Mouse (Mus musculus): Measurements from ENCODE around the gene Garnl3. TPM values are rescaled to one million over a fixed set of nuclear protein-coding genes. Genes with fewer than 3 reads are reported as not detected.

Garnl3 gene
- 10.3 and 11.1 TPM in 2 replicates for polyA plus RNA-seq (2016; fragmentation: Nextera tagmentation; extraction: Ambion mirVana)

DNA sequence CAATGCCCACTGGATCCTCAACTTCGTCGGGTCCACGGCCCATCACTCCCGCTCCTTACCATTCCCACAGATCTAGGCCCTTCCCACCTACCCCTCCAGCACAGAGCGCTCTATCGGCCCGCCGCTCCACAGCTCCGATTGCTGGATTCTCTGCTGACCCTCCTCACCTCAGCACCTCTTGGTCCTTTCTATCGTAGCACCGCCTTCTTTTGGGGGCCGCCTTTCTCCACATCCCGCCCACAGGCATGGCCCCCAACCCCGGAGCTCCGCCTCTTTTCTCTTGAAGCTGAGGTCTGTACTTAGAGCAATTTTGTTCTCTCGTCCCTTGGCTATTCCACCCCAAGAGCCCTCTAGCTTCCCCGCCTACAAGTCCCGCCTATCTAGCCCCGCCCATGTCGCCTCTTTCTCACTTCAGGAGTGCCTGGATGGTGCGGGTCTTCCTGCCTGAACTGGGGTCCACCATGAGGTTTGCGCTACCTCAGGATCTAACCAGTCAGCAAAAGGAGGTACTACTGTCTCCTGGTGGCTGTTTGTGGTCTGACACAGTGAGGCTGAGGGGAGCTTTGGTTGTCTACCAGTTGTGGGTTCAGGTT, at the start of gene Garnl3:
Gene Garnl3, minus strand, starts transcription at position 155 of the 593 bp plus-strand sequence.
- H3K4me1 ChIP-seq, result peaks cover 31% of the 10 kb centered on the region
- DNase-seq (ENCODE audit: low spot score), result peak; percentile 60
- H3K27me3 ChIP-seq (ENCODE audit: low read depth, poor library complexity, severe bottlenecking), result peaks cover 46% of the 10 kb centered on the region
- H3K36me3 ChIP-seq, result no peaks in the 10 kb centered on the region
- H3K9me3 ChIP-seq (replicated peaks), result no peaks in the 10 kb centered on the region
- under 1% methylated on average over 22 of the region's 22 CpGs for WGBS
- H3K27ac ChIP-seq (replicated peaks), result peak within 1 kb of the TSS; percentile 85
- H3K4me3 ChIP-seq, result peak within 1 kb of the TSS; percentile 81

- Histone ChIP-seq H3K4me1 (peaks cover 42% of the 10 kb centered on the region), H3K27ac (replicated peaks) (no peak overlapping the region), H3K27me3 (ENCODE audit: low read depth, poor library complexity, severe bottlenecking) (no peaks in the 10 kb centered on the region), H3K36me3 (no peaks in the 10 kb centered on the region), H3K4me3 (no peak overlapping the region), H3K9me3 (replicated peaks) (no peaks in the 10 kb centered on the region)
- WGBS, result 72% methylated on average over 16 of the region's 16 CpGs
- DNase-seq (ENCODE audit: low spot score), result no peak
Observed at GRCm38 (mm10) chr2:33179930-33180630, 48.6 kb upstream of the Garnl3 start.

DNA sequence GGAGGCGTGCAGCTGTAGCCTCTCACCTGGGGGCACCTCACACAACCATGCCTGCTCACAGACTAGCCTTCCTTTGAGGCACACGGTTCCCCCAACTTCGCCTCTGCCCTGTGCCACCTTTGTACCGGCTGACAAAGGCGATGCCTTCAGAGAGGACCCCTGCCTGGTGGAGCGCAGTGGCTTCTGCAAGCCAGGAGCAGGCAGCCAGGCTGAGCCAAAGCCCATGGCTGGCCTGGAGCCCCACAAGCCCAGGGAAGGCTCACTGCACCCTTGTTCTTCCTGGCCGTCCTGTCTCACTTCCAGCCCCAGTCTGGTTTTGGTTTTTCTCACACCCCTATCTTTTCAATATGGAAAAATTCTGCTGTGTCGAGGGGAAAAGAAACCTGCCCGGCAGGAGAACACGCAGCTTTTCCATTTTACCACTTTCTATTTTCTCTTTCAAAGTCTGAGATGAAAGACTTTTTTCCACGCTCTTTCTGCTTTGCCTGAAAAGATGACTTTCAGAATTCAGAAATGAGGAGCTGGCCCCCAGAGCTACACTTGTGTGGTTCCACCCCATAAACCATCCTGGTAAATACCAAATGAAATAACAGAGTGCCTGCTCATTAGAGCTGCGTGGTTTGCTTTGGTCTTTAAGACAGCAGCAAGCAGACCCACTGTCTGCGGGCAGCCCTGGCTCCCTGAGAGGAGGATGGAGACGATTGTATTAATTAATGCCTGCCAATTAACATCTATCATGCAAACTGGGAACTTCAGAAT, 47.9 kb upstream of the Garnl3 start:
- no peaks in the 10 kb centered on the region for H3K36me3 ChIP-seq
- no peaks in the 10 kb centered on the region for H3K27me3 ChIP-seq (ENCODE audit: low read depth, poor library complexity, severe bottlenecking)
- no peak overlapping the region for H3K4me3 ChIP-seq
- H3K27ac ChIP-seq (replicated peaks), result peak overlapping the region; percentile 67
- WGBS, result 70% methylated on average over 14 of the region's 14 CpGs
- DNase-seq (ENCODE audit: low spot score), result no peak
- peaks cover 42% of the 10 kb centered on the region for H3K4me1 ChIP-seq
- H3K9me3 ChIP-seq (replicated peaks), result no peaks in the 10 kb centered on the region

DNA sequence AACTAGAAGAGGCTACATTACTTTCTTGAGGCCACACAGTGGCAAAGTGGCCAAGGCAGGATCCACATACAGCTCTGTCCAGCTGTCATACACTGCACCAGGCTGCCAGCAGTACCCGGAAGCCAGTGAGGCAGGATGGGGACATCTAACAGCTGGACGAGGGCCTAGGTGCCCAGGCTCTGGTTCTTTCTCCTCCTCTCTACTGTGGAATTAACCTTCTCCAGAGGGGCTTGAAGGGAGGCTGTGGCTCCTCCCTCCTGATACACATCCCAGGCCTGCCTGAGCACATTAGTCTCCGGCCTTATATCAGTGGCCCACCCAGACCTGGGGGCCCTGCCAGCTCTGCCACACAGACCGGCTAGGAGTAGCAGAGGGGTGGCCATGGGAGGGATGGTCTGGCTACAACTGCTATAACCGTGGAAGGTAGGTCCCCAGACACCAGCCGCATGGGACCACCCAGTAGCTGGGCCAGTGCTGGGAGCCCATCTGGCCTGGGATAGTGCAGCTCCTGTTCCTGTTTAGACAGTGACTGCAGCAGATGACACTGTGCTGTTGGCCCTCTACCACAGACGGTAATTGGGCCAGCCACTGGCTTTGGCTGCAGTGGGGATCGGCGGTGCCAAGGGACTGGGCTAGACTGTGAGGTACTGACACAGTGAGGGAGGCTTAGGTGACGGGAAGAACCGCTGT, 46.9 kb upstream of the Garnl3 start:
- peaks cover 42% of the 10 kb centered on the region for H3K4me1 ChIP-seq
- peak overlapping the region; percentile 3; the same call in 1 of the 2 replicates for H3K27ac ChIP-seq (replicated peaks)
- no peak for DNase-seq (ENCODE audit: low spot score)
- H3K9me3 ChIP-seq (replicated peaks), result no peaks in the 10 kb centered on the region
- no peak overlapping the region for H3K4me3 ChIP-seq
- H3K27me3 ChIP-seq (ENCODE audit: low read depth, poor library complexity, severe bottlenecking), result no peaks in the 10 kb centered on the region
- WGBS, result 63% methylated on average over 11 of the region's 11 CpGs
- no peaks in the 10 kb centered on the region for H3K36me3 ChIP-seq

GRCm38 (mm10) chr2:33177443-33178242, 46.2 kb upstream of the Garnl3 start:
- WGBS, result 87% methylated on average over 12 of the region's 12 CpGs
- H3K36me3 ChIP-seq, result peaks cover 6% of the 10 kb centered on the region; the same call in 1 of the 2 replicates
- H3K9me3 ChIP-seq (replicated peaks), result no peaks in the 10 kb centered on the region
- peaks cover 42% of the 10 kb centered on the region for H3K4me1 ChIP-seq
- H3K27ac ChIP-seq (replicated peaks), result peak overlapping the region; percentile 73
- H3K27me3 ChIP-seq (ENCODE audit: low read depth, poor library complexity, severe bottlenecking), result no peaks in the 10 kb centered on the region
- no peak overlapping the region for H3K4me3 ChIP-seq
- no peak for DNase-seq (ENCODE audit: low spot score)

DNA sequence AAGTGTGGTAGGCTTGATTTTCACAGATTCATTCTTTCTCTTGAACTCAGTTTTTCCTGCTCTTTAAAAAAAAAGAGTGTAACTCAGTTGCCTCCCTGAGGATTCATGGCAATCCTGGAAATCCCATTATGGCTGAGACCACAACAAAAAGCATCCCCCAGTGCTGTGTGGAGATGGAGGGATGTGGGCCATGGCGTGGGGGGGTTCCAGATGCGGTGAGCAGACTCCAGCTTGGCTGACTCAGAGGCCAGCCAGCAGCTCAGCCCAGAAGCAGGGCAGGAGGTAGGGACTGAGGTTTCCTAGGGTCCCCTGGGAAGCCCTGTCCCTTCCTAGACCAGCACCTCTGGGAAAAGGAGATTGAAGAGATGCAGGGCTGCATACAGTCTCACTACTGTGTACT, 45.5 kb upstream of the Garnl3 start:
- peaks cover 13% of the 10 kb centered on the region; the same call in 1 of the 2 replicates for H3K36me3 ChIP-seq
- no peaks in the 10 kb centered on the region for H3K9me3 ChIP-seq (replicated peaks)
- peak overlapping the region; percentile 73 for H3K27ac ChIP-seq (replicated peaks)
- WGBS, result 68% methylated on average over 2 of the region's 2 CpGs
- no peaks in the 10 kb centered on the region for H3K27me3 ChIP-seq (ENCODE audit: low read depth, poor library complexity, severe bottlenecking)
- H3K4me1 ChIP-seq, result peaks cover 42% of the 10 kb centered on the region
- no peak overlapping the region for H3K4me3 ChIP-seq
- no peak for DNase-seq (ENCODE audit: low spot score)

- Histone ChIP-seq H3K36me3 (peaks cover 15% of the 10 kb centered on the region; the same call in 1 of the 2 replicates), H3K9me3 (replicated peaks) (no peaks in the 10 kb centered on the region), H3K27ac (replicated peaks) (peak overlapping the region; percentile 73; the same call in 1 of the 2 replicates), H3K4me3 (no peak overlapping the region), H3K27me3 (ENCODE audit: low read depth, poor library complexity, severe bottlenecking) (no peaks in the 10 kb centered on the region), H3K4me1 (peaks cover 42% of the 10 kb centered on the region)
- no peak for DNase-seq (ENCODE audit: low spot score)
- 67% methylated on average over 7 of the region's 7 CpGs for WGBS
Observed at GRCm38 (mm10) chr2:33176516-33176915, 45.1 kb upstream of the Garnl3 start.

DNA sequence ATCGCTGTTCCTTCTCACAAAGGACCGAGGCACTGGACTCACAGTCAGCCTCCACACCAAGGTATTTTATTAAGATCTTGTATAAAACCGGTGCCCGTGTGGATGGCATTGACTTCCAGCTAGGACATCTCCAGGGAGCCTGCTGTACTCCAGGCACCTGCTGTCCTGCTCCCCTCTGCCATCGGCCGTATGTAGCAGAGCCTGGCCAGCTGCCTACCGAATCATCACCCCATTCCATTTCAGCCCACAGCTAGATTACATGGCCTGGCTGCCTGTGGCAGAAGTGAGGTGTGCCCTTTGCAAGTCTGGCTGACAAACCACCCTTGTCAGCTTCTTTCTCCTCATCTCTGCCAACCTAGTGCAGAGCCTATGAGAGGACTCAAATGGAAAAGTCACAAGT, 42.2 kb upstream of the Garnl3 start:
- no peak for DNase-seq (ENCODE audit: low spot score)
- no peak overlapping the region for H3K4me3 ChIP-seq
- no peak overlapping the region for H3K27ac ChIP-seq (replicated peaks)
- H3K27me3 ChIP-seq (ENCODE audit: low read depth, poor library complexity, severe bottlenecking), result no peaks in the 10 kb centered on the region
- peaks cover 35% of the 10 kb centered on the region for H3K4me1 ChIP-seq
- WGBS, result 95% methylated on average over 7 of the region's 7 CpGs
- peaks cover 15% of the 10 kb centered on the region; the same call in 1 of the 2 replicates for H3K36me3 ChIP-seq
- H3K9me3 ChIP-seq (replicated peaks), result no peaks in the 10 kb centered on the region

DNA sequence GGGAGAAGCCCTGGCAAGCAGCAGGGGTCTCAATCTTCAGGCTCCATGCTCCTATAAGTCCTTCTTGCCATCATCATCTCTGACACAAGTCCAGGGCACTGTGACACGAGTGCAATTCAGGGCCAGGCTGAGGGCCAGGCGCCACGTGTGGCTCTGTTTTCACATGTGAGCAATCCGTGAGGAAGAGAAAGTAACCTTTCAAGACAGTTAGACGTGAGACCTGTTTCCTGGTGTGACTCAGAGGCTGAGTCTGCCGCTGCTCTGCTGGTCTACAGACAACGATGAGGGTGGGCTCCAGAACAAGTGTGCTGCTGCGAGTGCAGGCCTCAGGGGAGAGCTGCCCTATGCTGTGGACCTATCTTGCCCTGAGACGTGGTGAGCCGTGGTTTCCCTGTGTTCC, 41.7 kb upstream of the Garnl3 start:
- Histone ChIP-seq H3K36me3 (peaks cover 20% of the 10 kb centered on the region; the same call in 1 of the 2 replicates), H3K4me3 (no peak overlapping the region), H3K9me3 (replicated peaks) (no peaks in the 10 kb centered on the region), H3K27me3 (ENCODE audit: low read depth, poor library complexity, severe bottlenecking) (no peaks in the 10 kb centered on the region), H3K4me1 (peaks cover 29% of the 10 kb centered on the region), H3K27ac (replicated peaks) (0 out of 2 replicates have a peak overlapping the region, but pooled peaks have one; percentile 33)
- DNase-seq (ENCODE audit: low spot score), result no peak
- 85% methylated on average over 10 of the region's 10 CpGs for WGBS

DNA sequence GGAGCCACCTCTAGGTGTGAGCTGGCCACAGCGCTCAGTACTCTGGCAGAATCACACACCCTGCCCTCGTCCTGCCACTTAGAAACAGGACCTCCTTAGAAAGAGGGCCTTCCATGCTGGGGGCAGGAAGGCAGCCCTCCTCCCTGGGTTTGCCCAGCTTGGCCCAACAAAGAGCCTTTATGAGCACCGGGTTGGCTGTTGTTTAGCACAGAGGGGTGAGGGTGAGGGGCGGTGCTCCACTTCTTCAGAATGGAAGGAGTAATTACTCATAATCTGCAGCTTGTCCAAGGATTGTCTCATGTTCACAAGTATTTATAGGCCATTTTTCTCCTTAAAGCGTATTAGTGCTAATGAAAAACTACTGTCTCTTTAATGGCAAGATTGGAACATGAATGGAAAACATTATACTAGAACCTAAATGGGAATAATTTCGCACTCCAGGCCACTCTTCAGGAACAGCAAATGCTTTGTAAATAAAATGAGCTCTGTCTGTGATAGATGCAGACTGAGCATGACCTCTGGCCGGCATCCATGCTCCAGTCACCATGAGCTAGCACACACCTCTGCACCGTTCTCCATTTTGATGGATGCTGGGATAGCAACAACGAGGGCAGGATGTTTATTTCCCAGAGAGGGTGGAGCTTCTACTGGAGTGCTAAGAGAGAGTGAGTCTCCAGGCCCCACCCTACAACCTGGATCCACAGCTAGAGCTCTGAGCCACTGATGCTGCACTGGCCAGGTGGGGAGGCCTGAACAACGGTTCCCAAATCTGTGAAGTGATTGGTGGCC, 39.5 kb upstream of the Garnl3 start:
- peaks cover 23% of the 10 kb centered on the region; the same call in 1 of the 2 replicates for H3K36me3 ChIP-seq
- peaks cover 14% of the 10 kb centered on the region for H3K4me1 ChIP-seq
- DNase-seq (ENCODE audit: low spot score), result no peak
- no peaks in the 10 kb centered on the region for H3K9me3 ChIP-seq (replicated peaks)
- H3K27ac ChIP-seq (replicated peaks), result peak overlapping the region; percentile 9; the same call in 1 of the 2 replicates
- no peaks in the 10 kb centered on the region for H3K27me3 ChIP-seq (ENCODE audit: low read depth, poor library complexity, severe bottlenecking)
- 81% methylated on average over 10 of the region's 10 CpGs for WGBS
- H3K4me3 ChIP-seq, result no peak overlapping the region

- no peaks in the 10 kb centered on the region for H3K27me3 ChIP-seq (ENCODE audit: low read depth, poor library complexity, severe bottlenecking)
- no peaks in the 10 kb centered on the region for H3K9me3 ChIP-seq (replicated peaks)
- H3K27ac ChIP-seq (replicated peaks), result no peak overlapping the region
- no peak for DNase-seq (ENCODE audit: low spot score)
- whole genome bisulfite sequencing, result 76% methylated on average over 6 of the region's 6 CpGs
- H3K4me1 ChIP-seq, result peaks cover 17% of the 10 kb centered on the region
- no peak overlapping the region for H3K4me3 ChIP-seq
- H3K36me3 ChIP-seq, result peaks cover 23% of the 10 kb centered on the region; the same call in 1 of the 2 replicates
Observed at GRCm38 (mm10) chr2:33169445-33169844, 38.0 kb upstream of the Garnl3 start.

Data from midbrain, embryonic 10.5 days (tissue).